Mouse (Mus musculus) urinary bladder, postnatal 10 days (tissue): ENCODE results near the gene Acap1.
A peak's percentile ranks its signal among the peaks of the same experiment; 100 is the strongest.
"Not testable (repeated sequence)": the region's sequence is repeated elsewhere in the genome, so short reads cannot be mapped to it uniquely, and the experiment has no call there.

Source experiments
- DNase-seq: peaks from one replicate; pipeline ENCODE4 v3.0.0; 2022; ENCODE audit warnings: low spot score

Gene Acap1

DNA sequence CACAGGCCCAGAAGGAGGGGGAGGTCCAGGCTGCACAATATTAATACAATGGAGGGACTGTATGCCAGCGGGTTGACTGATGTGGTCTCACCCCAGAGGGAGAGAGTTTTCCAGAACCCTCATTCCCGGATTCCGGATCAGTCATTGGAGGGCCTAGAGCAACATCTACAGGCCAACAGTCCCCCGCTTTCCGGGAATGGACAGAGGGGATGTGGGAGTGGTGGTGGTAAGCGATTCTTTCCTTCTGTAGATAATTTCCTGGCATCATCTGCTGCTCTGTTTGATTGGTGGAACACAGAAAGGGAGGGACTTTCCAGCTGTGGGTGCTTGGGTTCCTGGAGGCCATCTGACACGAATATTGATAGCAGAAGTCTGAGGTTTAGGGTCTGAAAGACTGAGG is 19.2 kb downstream of the Acap1 start:
- DNase-seq, result no peak

DNA sequence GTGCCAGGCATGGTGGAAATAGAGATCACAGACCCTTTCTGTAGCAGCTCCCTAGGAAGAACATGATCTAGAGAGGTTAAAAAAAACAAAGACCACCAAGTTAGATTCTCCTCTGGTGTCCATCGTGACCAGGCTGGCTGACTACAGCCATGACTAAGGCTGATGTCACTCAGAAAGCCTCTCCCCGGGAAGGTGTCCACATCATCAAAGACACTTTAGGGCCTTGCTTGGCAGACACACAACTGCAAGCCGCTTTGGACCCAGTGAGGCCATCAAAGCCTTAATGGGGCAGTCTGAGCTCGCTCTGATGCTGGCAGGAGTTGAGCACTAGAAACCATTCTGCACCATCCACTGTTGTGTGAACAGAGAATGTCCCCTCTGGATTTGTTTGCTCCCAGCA is 22.9 kb downstream of the Acap1 start:
- no peak for DNase-seq

DNA sequence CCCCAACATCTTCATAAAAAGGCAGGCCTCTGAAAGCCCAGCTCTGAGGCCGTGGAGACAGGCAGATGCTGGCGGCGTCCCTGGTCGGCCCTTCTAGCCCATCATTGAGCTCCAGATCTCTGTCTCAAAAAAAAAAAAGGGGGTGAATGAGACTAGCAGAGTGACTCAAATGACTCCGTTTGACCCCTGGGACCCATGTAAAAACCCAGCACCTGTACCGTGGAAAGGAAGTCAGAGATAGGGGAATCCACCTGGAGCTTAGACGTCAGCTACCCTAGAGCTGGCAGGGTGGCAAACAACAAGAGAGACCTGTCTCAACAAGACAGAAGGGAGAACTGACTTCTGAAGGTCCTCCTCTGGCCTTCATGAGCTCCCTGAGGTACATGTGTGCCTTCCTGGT is 23.5 kb downstream of the Acap1 start:
- no peak for DNase-seq

DNA sequence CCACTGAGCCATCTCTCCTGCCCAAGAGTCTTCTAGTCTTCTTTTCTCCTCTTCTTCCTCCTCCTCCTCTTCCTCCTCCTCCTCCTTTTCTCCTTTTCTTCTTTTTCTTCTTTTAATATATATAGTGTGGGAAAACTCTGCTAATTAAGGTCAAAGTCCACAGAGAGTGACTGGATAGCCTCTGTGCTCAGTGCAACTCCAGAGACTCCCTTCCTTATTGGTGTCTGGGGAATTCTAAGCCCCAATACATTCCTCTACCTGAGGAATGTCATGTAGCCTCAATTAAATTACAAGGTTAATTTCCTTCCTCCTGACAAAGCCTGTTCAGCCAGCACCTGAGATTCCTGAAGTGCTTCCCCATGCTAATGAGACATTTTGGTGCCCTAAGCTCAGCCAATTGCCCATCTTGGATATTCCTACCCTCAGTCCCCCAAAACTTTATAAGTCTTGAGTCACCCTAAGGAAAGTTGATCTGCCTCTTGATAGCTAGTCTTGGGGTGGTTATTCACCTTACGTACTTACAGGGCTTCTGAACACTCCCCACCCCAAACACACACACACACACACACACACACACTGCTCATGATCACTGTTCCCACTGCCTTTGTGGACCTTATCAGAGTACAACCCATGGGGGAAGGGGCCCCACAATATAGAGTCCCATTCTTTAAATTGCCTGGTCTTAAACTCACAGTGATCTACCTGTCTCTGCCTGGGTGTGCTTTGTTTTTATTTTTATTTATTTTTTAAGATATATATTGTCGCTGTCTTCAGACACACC is 24.9 kb downstream of the Acap1 start:
- no peak for DNase-seq

DNA sequence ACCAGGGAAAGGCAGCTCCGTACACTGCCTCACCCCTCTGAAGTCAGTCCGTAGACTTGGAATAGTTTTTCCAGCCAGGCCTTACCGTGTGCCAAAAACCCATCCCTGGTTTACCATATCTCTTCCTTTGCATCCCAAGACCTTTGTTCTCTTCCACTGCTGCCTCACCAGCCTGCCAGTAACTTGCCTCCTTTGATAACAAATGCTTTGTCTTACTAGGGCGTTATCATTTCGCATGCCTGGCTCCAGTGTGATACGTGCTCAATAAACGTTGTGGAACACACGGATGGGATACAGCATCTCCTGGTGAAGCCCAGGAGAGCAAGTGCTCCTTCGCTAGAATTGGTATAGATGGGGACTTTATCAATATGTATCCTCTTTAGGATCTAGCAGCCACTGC is 28.0 kb downstream of the Acap1 start:
- no peak for DNase-seq

DNA sequence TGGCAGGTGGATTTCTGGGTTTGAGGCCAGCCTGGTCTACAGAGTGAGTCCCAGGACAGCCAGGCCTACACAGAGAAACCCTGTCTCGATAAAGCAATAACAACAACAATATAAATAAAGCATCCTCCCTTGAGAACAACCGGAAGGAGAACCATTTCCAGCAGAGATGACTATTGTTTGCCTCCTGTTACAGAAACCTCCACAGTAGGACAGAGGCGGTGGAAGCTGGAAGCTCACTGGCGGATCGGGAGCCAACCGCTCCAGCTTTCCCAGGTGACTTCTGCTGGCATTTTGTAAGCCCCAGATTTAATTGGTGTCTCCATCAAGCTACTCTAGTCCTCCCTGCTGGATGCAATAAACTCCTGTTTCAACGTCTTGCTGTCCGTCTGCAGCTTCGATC is 29.8 kb downstream of the Acap1 start:
- DNase-seq, result no peak

DNA sequence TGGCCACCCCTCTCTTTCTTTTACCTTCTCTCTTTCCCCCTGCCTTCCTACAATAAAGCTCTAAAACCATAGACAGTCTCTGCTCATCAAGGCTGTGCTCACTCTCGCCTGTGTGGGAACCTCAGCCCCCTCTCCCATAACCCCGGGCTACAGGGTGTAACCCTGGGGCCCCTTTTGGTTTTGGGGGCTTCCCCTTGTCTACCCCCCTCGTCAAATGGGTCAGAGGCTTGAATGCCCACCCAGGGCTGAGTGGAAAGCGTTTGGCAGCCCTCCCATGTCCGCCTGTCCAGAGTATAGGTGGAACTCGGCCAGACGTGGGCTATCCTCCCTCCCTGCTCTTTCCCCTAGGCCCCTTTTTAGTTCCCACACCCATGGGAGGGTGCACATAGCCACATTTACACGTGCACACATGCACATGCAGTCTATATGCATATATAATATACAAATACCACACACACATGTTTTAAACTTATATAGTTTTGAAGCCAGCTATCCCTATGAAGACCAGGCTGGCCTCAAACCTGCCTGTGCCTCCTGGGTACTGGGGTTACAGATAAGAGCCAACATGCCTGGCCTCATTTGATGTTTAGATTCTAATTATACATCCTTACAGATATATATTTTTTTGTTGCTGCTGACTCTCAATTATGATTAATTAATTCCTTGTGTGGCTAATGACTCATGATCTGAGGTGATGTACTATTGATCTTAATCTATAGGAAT is 31.0 kb downstream of the Acap1 start:
- no peak for DNase-seq

DNA sequence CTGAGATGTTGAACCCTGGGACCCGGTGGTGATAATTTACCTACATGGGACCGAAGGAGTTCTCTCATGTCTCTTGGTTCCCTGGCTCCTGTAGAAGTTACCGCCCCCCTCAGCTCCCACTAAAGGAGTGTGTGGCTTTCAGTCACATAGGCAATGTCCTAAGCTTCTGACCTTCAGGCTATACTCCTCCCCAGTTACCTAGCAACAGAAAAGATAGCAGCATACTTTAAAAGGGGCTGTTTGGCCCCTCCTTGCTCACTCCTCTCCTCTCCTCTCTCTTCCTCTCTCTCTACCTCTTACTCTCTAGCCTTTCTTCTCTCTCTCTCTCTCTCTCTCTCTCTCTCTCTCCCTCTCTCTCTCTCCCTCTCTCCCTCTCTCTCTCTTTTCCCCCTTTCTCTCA is 31.6 kb downstream of the Acap1 start:
- not testable (repeated sequence) for DNase-seq

DNA sequence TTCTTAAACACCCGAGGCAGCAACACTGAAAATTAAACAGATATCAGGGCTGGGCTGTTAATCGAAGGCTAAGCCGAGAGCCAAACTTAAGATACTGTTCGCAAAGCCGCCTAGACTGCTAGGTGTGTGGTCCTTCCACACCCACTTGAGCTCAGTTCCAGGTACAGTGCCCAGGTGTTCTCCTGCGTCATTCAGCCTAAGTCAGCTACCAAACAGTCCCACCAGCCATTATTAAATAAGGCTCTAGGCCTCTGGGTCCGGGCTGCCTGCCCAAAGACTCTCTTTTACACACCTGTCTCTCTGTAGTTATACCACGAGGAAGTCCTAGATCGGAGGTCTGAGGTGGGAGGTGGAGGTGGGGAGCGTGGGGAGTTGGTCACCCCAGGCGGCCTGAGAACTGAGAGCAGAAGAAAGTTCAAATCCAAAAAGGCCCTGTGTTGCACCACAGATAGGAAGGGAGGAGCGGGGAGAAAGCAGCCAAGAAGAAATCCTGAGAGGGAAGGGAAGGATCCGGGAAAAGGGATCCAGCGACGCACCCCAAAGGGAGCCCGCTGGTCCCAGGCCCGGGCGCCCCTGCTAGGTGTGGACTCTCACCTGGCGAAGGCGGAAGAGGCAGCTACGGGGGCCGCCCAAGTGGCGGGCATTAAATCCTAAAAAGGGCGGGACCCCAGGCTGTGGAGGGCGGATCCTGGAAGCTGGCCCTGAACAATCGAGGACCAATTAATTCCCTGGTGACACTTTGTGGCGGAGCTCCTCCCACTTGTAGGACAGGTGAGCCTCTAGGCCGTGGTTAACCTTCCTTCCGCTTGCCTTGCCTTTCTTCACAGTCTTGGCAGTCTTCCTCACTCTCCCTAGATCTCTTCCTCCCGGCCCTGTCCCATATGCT is 37.0 kb downstream of the Acap1 start, which contains the start of gene Tnk1:
TSS of gene Tnk1 (minus strand) at position 618 of the 886 bp plus-strand sequence.
- DNase-seq, result no peak

DNA sequence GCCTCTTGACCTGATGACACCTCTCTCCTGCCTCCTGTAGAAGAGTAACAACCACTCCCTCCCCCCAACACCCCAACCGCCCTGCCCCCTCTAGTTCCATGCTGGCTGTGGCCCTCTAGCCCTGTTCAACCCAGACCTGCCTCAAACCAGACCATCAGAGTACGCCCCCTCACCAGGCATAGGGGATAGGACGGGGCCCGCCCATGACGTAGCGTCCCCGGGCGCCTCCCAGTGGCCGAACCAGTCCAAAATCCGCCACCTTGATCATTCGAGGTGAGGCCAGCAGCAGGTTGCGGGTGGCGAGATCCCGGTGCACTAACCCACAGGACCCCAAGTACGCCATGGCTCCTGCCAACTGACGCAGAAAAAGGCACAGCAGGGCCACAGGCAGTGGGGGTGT is 40.0 kb downstream of the Acap1 start:
- no peak for DNase-seq

DNA sequence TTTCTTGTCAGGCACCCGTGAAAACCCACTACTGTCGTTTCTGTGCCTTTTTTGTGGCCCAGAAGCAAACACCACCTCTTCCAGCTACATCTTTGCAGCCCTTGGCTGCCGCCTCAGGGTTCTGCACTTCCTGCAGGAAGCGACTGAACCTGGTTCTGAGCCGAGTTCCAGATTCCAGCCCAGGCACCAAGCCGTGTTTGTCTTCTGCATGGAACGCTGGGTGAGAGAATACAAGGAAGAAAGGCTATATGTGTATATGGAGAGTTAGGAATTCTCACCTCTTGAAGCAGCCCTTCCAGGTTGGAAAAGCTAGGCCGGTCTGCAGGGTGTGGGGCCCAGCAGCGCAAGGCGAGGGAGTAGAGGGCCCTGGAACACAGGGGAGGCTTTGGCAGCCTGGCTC is 40.7 kb downstream of the Acap1 start:
- no peak for DNase-seq

DNA sequence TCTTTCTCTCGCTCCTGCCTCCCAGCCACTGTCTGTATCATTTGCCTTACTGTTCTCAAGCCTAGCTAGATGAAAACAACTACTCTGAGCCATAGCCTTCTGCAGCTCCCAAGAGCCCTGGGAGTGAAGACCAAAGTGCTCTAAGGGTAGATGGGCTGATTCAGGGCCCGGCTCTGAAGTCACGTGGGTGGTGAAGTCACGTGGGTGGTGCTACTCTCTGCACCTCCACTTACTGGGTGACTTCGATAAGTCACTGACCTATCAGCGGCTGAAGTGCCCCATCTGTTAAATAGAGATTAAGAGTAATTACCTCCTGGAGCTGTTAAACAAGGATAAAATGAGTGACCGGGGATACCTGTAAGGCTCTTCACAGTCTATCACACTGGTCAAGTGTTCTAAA is 41.3 kb downstream of the Acap1 start:
- DNase-seq, result no peak

DNA sequence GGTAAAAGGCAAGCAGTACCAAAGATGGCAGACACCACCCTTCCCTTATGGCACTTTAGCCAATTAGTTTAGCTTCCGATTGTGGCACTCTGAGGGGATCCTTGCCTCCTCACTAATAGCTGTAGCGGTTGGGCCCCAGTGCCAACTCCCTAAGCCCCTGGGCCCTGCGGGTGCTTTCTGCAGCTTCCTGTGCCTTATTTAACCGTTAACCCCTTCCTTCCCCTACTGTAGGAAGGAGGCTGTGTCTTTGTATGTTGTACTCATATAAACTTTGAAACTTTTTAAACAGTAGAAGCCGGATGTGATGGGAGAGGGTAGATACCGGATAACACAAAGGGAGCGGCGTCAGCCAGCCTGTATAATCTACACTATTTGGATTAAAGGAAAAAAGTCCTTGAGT is 44.6 kb downstream of the Acap1 start:
- no peak for DNase-seq

DNA sequence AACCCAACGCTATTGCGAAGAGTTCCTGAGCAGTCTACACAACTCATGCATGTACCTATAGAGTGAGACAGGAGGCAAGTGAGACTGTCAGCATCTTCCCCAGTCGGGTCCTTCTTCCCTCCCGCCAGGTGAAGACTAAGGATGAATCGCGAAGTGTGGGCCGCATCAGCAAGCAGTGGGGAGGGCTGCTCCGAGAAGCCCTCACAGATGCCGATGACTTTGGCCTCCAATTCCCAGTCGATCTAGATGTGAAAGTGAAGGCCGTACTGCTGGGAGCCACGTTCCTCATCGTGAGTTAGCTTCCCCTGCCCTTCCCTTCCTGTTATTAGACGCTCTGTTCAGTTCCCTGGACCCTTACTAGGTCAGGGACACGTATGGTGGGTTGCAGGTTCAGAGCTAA is 45.5 kb downstream of the Acap1 start:
- DNase-seq, result no peak

DNA sequence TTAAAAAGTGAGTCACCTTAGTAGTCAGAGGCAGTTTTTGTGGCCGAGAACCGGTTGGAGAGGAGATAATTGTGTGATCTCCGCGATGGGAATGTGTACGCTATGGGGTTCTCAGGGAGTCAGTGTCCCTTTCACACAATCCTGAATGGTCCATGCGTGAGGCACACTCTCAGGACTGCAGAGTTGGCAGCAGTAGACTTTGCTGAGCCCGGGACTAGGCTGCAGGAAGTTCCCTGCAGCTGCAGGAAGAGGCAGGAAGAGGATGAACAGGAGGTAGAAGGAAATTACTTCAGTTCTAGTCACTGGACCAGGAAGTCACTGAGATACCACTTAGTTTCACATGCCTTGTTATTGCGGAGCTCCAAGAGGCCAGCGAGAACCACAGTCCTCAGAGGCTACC is 46.2 kb downstream of the Acap1 start:
- DNase-seq, result no peak

DNA sequence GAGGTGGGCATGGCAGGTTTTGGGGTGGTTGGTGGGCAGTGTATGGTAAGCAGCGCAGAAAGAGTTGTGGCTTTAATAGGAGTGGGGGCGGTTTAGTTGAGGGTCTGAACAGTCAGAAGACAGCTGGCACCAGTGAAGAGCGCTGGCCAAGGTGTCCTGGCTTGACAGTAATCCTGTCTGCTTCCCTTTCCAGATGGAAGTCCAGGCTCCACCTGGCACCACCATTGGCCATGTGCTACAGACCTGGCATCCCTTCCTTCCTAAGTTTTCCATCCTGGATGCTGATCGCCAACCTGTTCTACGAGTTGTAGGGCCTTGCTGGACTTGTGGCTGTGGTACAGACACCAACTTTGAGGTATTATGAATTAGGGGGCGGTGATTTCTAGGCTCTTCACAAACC is 47.3 kb downstream of the Acap1 start:
- no peak for DNase-seq

DNA sequence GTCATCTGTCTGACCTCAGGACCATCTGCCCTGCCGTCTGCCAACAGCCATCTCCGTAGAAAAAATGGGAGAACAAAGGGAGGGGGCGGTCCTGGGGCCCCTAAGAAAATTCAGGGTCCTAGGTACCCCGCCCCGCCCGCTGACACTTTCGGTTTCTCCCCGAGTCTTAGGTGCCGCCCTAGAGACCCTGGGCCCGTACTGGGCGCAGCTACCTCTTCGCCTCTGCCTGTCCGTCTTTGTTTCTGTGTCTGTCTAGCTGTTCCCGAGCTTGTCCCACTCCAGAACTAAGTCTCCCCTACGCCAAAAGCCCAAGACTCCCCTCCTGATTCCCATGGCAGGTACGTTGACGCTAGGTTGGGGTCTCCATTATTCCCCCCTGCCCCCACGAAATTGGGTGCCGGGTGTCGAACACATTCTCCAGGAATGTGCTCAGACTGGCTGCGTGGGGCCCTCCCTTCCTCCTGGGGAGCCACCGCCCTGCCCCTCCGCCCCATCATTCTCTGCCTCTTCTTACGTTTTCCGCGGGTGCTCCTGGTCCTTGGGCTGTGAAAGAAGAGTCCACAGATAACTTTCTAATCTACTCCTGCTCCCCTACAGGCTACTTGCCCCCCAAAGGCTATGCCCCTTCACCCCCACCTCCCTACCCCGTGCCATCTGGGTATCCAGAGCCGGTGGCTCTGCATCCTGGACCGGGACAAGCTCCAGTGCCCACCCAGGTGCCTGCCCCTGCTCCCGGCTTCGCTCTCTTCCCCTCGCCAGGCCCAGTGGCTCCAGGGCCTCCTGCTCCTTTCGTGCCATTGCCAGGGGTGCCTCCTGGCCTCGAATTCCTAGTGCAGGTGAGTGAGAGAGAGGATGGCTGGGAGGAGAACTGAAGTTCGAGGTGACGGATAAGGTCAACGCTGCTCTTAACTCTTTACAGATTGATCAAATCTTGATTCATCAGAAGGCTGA is 48.3 kb downstream of the Acap1 start:
- DNase-seq, result no peak

DNA sequence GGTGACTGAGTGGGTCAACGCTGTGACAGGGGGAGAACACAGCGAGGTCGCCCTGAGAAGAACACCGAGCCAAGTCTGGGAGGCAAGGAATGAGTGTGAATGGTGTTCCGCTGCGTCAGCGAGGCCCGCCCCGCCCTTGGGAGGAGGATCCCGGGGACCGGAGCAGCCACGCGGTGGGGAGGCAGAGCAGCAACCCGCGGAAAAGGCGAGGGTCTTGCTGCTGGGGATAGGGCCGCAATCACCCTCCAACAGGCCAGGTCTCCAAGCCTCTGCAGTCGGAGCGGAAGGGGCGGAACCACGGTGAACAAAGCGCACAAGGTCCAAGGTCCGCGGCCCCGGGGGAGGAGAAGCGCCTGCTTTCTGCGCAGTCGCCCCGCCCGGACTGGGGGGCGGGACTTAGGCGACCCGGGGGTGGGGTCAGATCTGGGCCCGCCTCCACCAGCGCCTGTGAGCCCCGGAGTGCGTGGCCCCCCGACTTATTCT is 49.1 kb downstream of the Acap1 start, which contains the start of gene Plscr3:
TSS of gene Plscr3 (plus strand) at position 179 of the 483 bp plus-strand sequence.
- peak; percentile 55 for DNase-seq

DNA sequence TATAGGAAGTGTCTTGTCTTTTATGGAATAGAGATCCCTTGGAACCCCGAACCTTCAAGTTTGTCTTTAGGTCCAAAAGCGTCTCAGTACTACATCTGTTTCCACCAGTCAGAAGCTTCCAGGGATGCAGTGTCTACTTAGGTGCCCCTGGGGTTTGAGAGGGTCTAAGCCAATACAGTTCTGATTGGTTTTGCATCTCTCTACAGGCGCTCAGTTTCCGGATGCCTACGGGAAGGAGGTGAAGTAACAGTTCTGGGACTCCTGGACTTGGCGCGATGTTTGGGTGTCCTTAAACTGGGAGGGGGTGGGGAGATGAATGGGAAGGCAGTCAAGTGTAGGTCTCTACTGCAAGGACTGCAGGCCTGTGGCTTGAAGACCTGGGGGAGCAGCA is 56.6 kb downstream of the Acap1 start:
- no peak for DNase-seq

DNA sequence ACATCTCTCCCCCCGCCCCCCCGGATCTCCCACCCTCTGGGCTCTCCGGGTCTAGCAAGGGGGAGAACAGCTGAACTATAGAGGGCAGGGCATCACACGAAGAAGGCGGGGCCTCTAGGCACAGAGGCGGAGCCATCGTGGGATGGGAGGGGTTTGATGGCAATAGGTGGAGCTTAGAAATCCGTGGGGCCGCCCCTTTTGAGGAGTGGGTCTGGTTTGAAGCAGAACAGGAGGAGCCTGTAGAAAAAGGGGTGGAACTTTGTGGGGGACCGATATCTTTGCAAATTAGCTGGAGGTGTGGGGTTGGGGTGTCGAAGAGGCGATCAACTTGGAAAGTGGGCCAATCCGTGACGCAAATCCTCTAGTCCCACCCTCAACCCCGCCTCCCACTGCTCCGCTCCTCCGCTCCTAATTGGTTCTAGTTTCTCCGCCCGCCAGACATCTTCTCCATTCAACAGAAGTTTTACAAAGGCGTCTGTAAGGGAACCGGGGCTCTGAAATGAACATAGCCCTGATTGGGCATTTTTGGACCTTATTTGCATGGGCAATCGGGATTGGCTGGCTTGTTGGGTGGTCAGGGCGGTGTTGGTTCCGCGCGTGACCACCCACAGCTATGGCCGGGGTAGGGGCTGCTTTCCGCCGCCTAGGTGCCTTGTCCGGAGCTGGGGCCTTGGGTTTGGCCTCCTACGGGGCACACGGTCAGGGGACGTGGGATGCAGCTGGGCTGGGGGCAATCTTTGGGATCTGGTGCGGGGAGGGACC is 57.2 kb downstream of the Acap1 start, which contains the start of gene Tmem256:
TSS of gene Tmem256 (plus strand) at position 563 of the 762 bp plus-strand sequence.
- peak; percentile 73 for DNase-seq
